Mouse (Mus musculus) kidney, adult 9 months (tissue): ENCODE results near the gene Cfap44.

ENCODE experiments used
- DNase-seq: peaks from one replicate; pipeline ENCODE4 v3.0.0; 2022

The Cfap44 gene

DNA sequence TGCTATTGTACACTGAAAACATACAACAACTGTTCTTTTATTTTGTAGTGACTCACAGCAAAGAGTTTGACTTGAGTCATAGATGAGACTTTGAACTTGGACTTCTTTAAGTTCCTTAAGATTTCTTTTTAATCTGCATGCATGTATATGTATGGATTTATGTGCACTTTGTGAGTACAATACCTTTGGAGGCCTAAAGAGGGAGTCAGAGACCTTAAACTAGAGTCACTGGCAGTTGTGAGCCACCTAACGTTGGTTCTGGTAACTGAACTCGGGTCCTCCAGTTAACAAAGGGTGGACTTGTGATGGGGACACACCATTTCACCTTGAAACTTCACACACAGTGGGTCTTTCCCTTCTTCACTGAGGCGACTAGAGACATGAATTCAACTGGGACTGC, 103.9 kb downstream of the Cfap44 start:
- no peak for DNase-seq

DNA sequence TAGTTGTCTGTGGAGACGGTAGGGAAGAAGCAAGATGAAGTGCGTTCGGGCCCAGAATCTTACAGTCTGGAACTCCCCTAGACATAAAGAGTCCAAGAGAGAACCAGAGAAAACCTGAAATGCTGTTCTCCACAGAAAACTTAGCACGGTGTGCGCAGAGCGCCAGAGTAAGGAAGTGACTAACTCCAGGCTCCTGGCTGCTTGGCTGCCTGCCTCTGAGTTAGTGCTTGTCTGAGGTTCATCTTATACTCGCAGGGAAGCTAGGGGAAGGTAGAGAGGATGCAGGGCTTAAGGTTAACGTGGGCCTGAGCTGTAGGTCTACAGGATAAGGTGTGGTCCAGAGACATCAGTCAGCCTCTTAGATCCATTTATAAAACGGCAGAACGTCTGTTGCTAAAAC, 107.2 kb downstream of the Cfap44 start:
- no peak for DNase-seq

DNA sequence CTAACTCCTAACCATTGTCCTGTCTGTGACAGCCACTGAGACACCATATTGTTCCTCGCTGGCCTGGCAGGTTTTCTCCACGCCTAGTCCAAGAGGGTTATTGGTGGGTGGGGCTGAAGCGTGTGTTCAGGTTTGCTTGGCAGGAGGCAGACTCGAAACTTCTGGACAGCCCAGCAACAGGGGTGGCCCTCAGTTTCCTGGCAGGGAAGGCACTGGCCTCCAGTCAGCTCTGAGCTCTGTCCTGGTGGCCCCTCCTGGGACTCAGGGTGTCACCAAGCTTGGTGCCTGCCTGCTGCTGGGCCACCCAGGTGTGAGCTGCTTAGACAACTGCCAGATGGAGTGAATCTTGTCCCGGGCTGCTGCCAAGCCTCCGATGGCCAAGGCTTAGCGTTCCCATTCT, 107.7 kb downstream of the Cfap44 start:
- no peak for DNase-seq

DNA sequence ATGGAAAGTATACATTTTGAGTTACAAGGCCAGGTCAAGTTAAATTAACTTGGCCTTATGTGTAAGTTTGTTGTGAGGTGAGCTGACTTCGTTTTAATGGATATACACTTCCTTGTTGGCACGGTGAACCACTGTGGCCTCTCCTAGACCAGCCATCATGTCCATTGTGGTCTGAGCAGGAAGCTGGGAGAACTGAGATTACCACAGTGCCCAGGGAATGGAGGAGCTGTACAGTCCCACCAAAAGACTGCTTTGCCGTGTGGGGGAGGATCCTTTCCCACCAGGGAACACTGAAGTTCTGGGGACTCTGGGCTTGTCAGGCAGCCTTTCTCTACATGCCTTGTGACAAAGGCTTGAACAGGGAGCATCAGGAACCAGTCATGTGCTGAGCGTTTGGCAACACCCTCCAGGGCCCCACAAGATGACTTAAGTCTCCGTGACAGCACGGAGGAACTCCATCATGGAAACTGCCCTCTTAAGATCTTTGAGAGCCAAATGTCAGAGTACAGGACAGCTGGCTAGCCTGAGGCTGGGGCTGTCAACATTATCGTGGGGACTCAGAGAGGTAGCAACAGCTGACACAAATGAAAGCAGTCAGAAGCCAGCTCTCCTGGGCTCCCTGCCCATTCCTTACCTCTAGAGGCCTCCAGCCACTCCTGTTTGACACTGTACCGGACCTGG, 108.4 kb downstream of the Cfap44 start:
- DNase-seq, result no peak

DNA sequence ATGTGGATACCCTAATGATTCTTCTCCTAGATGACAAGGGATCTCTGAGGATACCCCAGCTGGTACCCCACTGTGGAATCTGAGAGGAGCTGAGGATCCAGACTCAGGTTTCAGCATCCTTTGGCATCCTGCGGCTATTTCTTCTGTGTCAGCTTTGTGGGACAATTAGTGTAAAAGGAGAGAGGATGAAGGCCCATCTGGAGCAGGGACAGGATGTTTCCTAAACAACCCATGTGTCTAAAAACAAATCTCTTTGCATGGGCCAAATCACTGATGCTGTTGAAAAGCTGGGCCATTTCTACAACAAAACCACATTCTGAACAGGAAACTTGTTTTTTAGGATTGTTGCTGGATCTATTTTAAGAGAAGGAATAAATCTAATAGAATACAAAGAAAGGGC, 110.6 kb downstream of the Cfap44 start:
- DNase-seq, result no peak

DNA sequence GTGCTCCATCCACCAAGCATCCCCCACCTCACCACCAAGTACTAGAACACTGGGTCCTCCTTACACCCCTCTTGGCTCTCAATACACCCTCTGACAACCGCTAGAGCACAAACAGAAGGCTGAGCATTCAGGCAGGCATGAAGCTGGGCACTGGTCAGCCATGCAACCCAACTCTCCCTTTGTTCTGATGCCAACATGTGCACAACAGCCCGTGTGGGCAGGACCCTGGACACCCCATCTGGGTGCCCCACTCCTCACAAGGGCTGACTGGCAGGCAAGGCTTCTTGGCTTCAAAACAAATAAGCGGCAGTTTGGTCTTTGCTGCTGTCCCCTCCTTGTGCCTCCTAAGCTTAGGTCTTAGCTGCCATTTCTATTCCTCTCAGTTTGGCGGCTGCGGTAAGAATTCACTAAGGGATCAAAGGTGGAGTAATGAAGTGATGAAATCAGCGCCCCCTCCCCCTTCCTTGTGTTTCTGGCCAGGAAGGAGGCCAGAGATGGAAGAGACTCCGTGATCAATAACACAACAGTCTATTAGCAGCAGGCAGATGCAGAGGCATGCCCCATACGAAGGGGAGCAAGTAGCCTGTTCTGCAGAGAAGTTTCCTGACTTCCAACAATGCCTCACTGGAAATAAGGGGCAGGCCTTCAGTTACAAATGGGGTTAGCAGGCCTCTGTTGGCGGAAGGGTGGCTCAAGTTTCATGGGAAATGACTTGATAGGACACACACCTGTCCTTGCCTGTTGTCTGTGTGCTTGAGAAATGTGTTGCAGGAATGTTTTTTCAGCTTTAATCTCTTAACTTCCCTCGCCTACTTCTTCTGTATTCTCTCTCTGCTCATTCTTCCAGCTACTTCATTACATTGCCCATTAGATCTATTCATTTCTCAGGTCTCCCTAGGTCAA, 112.7 kb downstream of the Cfap44 start:
- DNase-seq, result no peak

- no peak for DNase-seq
Observed at GRCm38 (mm10) chr16:44508025-44508424, 113.4 kb downstream of the Cfap44 start.

DNA sequence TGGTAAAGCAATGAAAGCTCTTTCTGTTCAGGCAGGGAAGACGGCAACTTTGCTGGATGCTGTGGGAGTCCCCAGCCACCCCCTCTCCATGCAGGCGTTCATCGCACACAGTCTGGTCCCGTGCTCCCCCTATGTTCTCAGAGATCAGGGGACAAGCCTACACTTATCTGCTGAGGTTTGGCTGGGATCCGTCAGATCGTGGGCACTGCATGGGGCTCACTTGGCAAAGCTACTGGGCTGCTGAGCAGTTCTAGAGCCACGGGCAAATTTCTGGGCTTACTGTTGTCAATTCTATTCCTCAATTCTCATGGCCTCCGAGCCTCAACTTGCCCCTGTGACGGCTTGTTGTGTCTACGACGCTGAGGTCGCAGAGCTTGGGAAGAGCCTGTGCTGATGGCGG, 114.2 kb downstream of the Cfap44 start:
- DNase-seq, result no peak

DNA sequence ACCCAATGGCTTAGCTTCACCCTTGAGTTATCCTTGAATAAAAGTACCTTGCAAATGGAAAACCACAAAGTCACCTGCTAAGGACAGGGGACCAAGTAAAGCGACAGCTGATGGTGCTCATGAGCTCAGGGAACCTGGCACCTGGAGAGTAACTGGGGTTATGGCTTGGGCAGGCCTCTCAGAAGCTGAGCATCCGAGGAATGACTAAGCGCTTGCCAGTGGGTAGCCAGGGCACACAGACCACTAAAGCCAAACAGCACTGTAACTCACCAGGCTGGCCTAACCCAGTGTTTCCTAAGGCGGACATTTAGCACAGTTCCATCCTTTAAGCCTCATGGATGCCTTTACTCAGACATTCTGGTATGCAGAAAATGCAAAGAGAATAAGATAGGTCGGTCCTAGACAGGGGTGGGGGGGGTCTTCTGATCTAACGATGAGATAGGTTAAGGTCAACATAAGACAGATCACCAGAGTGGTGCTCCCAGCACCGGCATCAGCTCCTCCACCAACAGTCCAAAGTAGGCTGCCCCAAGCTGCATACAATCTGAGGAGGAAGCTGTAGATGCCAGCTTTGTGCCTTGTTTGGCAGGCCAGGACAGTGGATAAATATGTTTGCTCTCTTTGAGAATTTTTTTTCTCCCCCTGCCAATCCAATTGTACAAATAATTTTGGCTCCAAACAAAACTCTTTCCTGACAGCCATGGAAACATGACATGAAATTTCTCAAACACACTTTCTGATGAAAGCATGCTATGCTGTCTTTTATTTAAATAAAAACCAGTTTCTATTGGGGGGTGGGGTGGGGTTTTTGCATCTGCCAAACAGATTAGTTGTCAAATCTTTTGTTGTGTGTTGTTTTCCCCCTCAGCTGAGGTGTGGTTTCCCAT, 115.1 kb downstream of the Cfap44 start:
- no peak for DNase-seq

DNA sequence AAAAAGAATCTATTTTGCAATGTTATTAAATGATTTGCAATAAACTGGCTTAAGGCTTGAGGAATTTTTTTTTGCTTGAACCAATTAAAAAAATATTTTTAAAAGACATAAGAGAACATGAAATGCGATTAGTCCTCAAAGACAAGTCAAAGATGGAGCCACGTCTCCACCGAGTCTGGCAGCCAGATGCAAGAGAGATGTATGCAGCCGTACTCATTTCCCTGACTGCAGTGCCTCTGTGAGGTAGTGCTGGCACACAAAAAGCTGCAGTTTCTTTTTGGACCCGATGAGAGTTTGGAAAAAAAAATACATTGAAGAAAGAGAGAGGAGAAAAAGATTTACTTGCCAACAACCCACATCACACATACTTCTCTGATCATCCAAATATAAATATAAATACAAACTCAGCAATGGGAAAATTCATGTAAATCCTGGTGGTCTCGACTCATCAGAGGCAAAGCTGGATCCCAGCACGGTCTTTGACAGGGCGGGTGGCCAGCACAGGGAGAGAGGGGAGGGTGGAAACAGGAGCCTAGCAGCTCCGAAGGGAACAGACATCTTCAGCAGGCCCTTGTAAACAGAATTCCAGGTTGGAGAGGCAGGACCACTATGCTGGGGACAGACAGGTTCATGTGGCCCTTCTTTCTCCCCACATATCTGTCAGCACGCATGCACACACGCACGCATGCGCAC, 116.1 kb downstream of the Cfap44 start:
- DNase-seq, result no peak

GRCm38 (mm10) chr16:44516498-44516897, 121.9 kb downstream of the Cfap44 start:
- DNase-seq, result no peak

DNA sequence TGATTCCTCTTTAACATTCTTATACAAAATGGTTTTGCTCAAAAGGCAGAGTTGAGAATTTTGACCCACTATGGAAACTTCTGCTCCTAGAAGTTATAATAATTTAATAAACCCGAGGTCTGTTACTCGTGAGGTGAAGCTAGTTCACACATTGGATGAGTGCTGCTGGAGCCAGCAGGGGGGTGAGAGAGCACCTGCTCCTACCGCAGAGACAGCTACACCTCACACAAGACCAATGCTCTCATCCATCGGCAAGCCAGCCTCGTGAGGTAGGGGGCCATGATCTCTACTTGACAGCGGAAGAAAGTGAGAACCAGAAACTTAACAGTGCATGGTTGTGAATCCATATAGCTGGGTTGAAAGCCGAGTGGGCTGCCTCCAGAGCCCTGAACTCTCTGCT, 129.0 kb downstream of the Cfap44 start:
- no peak for DNase-seq

DNA sequence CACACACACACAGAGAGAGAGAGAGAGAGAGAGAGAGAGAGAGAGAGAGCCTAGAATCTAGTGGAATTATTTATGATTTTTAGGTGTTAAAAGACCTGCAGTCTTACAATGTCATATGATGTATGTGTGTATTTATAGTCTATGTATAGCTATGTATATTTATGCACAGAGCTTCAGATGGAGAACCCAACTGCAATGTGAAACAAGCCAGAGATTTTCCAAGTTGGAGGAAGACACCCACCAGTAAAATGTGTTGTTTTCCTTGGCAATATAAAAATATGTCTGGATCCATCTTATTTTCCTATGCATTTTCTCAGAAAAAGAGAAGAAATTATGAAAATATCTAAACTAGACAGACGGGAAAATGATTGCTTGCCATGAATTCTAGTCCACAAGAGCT, 131.4 kb downstream of the Cfap44 start:
- DNase-seq, result no peak

DNA sequence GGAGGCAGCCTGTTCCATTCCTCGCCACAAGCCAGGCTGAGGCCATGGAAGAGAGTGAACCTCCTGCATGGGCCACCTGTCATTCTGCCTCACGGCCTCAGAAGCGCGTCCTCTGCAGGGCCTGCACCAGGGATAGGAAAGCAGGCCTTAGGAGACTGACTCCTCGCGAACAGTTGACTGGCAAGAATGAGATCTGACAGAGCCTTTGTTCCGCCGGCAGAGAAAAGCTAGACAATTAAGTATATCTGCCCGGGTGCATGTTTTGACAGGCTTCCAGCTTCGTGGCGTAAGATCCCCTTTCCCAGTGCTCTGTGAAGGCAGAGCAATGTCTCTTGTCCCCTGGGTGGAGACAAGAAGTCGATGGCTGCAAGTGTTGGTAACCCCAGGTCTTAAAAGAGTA, 132.1 kb downstream of the Cfap44 start:
- DNase-seq, result no peak

GRCm38 (mm10) chr16:44527218-44527905, 132.8 kb downstream of the Cfap44 start:
- no peak for DNase-seq

DNA sequence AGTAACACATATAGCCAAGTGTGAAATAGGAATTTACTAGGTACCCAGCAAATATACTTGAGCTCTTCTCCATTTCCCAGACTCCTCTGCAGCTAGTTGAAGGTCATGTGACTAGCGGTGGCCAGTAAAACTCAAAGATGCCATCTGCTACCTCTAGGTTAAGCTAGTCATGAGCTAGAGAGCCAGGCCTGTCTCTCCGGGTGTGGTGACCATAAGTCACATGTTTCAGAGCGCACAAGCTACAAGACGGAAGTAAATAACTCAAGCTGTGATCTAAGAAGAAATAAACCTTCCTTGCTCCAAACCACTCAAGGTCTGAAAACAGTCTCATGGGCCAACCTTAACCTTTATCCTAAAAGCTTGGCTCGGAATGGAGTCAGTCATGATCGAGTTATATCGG, 134.4 kb downstream of the Cfap44 start:
- no peak for DNase-seq

DNA sequence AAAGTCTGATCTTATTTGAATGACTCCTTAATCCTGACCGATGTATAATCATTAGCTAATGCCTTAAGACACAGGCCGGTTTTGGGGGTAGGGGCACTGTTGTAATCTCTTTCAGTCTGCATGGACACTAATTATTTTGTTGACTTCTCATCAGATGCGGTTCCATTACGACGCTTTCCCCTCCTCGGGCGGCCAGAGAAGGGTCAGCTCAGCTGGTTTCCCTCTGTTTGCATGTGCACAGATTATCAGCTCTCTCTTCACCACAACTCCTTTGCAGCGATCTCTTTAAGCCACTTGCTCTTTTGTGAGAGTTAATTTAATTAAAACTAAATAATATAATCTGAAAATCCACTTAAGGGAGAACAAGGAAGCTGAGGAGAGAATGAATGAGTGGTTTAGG, 135.1 kb downstream of the Cfap44 start:
- DNase-seq, result no peak

GRCm38 (mm10) chr16:44530191-44530590, 135.6 kb downstream of the Cfap44 start:
- no peak for DNase-seq

GRCm38 (mm10) chr16:44530829-44531228, 136.2 kb downstream of the Cfap44 start:
- no peak for DNase-seq

GRCm38 (mm10) chr16:44531239-44531797, 136.7 kb downstream of the Cfap44 start:
- DNase-seq, result no peak
